Mouse (Mus musculus) embryonic facial prominence, embryonic 10.5 days (tissue): ENCODE data around the gene Poldip3. TPM values are rescaled to one million over a fixed set of nuclear protein-coding genes. Genes with fewer than 3 reads are reported as not detected.
A peak's percentile ranks its signal among the peaks of the same experiment; 100 is the strongest.
"Not testable (repeated sequence)": the region's sequence is repeated elsewhere in the genome, so short reads cannot be mapped to it uniquely, and the experiment has no call there.

Experiments
- DNase-seq: peaks from one replicate; pipeline ENCODE4 v3.0.0-alpha.2; 2017; ENCODE audit warnings: low spot score
- H3K27ac ChIP-seq: fragments of 300-500 bp; sonication (generic); replicated peaks from 2 replicates; pipeline ENCODE4 v1.5.1; 2016; ENCODE audit warnings: mild to moderate bottlenecking
- H3K27me3 ChIP-seq: fragments of 300-500 bp; sonication (generic); replicated peaks from 2 replicates; pipeline ENCODE4 v1.6.1; 2016; ENCODE audit warnings: low read depth, mild to moderate bottlenecking; ENCODE audit not compliant: poor library complexity, severe bottlenecking
- H3K36me3 ChIP-seq: fragments of 300-500 bp; sonication (generic); replicated peaks from 2 replicates; pipeline ENCODE4 v1.6.1; 2016; ENCODE audit warnings: mild to moderate bottlenecking, moderate library complexity
- H3K4me1 ChIP-seq: fragments of 300-500 bp; sonication (generic); 2 replicates; pipeline ENCODE4 v1.6.1; 2016
- H3K4me3 ChIP-seq: fragments of 300-500 bp; sonication (generic); 2 replicates; pipeline ENCODE4 v1.5.1; 2016; ENCODE audit warnings: mild to moderate bottlenecking, moderate library complexity
- H3K9me3 ChIP-seq: fragments of 300-500 bp; sonication (generic); 2 replicates; pipeline ENCODE4 v1.6.1; 2016; ENCODE audit warnings: mild to moderate bottlenecking
- WGBS: fragments of 180-500 bp; shearing (Covaris S2); methylation state at CpG from one replicate; pipeline ENCODE4 v1.1.7; 2016; 5-methylcytosine and 5-hydroxymethylcytosine counted together
- polyA plus RNA-seq: library from polyadenylated mRNA; unstranded; fragments of >200 nt; fragmentation: Nextera tagmentation; extraction: Ambion mirVana; gene quantifications from 2 replicates; pipeline ENCODE4 v1.2.1, GENCODE M21; 2016

The Poldip3 gene
- polyA plus RNA-seq, 1 experiment from 2014 or later: 182 TPM

GRCm38 (mm10) chr15:83145541-83145940 lies 3.6 kb downstream of the Poldip3 start:
- Histone ChIP-seq H3K4me1 (peaks cover 22% of the 10 kb centered on the region), H3K27me3 (no peaks in the 10 kb centered on the region), H3K27ac (no peak overlapping the region), H3K9me3 (no peaks in the 10 kb centered on the region), H3K36me3 (peaks cover 64% of the 10 kb centered on the region), H3K4me3 (no peak overlapping the region)
- no peak for DNase-seq
- WGBS: 88% methylated on average over 6 of the region's 6 CpGs

GRCm38 (mm10) chr15:83142861-83143260 lies 6.3 kb downstream of the Poldip3 start:
- DNase-seq: no peak
- Histone ChIP-seq H3K4me3 (no peak overlapping the region), H3K27me3 (no peaks in the 10 kb centered on the region), H3K9me3 (no peaks in the 10 kb centered on the region), H3K4me1 (peaks cover 13% of the 10 kb centered on the region), H3K27ac (no peak overlapping the region), H3K36me3 (peaks cover 79% of the 10 kb centered on the region)
- 67% methylated on average over 5 of the region's 5 CpGs for WGBS

GRCm38 (mm10) chr15:83135654-83136053 lies 13.5 kb downstream of the Poldip3 start:
- Histone ChIP-seq H3K4me3 (no peak overlapping the region), H3K27ac (no peak overlapping the region), H3K36me3 (peaks cover 89% of the 10 kb centered on the region), H3K4me1 (0 out of 2 replicates have a peak, but pooled peaks cover 1% of the 10 kb centered on the region), H3K9me3 (no peaks in the 10 kb centered on the region), H3K27me3 (no peaks in the 10 kb centered on the region)
- 95% methylated on average over 2 of the region's 2 CpGs for WGBS
- DNase-seq: no peak

DNA sequence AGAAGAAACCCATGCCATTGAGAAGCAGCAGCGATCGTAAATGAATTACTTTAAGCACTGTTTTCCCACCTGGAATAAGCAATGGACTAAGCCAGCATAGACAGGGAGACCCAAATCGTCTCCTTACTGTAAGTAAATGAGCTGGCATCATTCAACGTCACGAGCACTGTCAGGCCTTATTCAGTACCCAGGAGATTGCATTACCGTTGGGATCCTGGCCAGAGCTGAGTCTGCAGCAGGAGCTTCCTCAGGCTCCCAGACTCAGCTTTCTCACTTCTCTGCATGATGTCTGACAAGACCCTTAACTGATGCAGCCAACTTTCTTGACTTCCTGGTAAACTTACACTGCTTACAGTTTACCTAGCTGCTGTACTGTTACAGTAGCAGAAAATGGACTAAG lies 14.5 kb downstream of the Poldip3 start:
- 93% methylated on average over 6 of the region's 6 CpGs for WGBS
- Histone ChIP-seq H3K4me3 (no peak overlapping the region), H3K9me3 (no peaks in the 10 kb centered on the region), H3K4me1 (no peaks in the 10 kb centered on the region), H3K27ac (no peak overlapping the region), H3K27me3 (no peaks in the 10 kb centered on the region), H3K36me3 (peaks cover 95% of the 10 kb centered on the region)
- DNase-seq: no peak

DNA sequence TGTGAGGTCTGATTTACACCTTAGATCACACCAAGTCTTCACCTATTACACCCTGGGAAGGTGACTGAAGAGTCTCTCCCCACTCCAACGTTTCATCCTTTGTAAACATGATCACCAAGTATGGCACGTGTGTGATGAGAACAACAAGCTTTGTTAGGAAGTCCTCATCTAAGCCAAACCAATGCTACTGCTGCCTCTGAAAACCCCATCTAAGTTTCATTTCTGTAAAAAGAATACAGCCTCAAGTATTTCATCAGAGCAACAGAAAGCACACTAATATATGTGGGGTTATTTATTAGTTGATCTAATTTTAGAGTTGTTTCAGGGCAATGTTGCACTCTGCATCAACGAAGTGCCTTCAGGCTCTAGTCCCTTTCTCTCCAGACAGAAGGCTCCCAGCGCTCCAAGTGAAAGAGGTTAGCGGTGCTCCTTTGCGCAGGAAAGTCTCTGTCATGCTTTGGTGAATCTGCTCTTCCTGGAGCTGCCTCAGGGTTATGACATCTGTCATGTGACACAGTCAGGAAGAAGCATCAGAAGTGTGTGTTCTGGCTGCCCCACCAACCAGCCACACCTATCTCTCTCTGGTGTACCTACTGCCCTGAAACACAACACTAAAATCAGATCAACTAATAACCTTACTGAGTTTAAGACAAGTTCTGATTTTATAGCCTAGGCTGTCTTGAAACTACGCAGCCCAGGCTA lies 19.5 kb downstream of the Poldip3 start:
- DNase-seq: no peak
- H3K27ac ChIP-seq: no peak overlapping the region
- H3K4me3 ChIP-seq: no peak overlapping the region
- 94% methylated on average over 7 of the region's 7 CpGs for WGBS
- no peaks in the 10 kb centered on the region for H3K4me1 ChIP-seq
- peaks cover 96% of the 10 kb centered on the region for H3K36me3 ChIP-seq
- H3K9me3 ChIP-seq: no peaks in the 10 kb centered on the region
- no peaks in the 10 kb centered on the region for H3K27me3 ChIP-seq

DNA sequence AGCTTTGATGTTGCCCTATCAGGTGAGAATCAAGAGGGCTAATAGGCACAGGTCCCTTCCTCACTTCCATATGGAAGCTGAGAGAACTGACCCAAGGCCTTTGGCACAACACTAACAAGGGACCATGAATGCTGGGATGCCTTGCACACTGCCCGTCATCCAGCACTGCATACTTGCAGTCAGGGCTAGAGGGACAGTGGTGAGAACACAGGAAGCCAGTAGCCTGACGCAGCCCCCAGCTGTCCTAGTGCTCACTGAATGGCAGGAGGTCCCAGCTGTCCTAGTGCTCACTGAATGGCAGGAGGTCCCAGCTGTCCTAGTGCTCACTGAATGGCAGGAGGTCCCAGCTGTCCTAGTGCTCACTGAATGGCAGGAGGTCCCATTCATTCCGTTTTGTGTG lies 22.1 kb downstream of the Poldip3 start:
- H3K4me3 ChIP-seq, H3K9me3 ChIP-seq, DNase-seq, H3K27me3 ChIP-seq, H3K27ac ChIP-seq, H3K4me1 ChIP-seq: not testable (repeated sequence)
- 87% methylated on average over 3 of the region's 3 CpGs for WGBS
- H3K36me3 ChIP-seq: peaks cover 69% of the 10 kb centered on the region

DNA sequence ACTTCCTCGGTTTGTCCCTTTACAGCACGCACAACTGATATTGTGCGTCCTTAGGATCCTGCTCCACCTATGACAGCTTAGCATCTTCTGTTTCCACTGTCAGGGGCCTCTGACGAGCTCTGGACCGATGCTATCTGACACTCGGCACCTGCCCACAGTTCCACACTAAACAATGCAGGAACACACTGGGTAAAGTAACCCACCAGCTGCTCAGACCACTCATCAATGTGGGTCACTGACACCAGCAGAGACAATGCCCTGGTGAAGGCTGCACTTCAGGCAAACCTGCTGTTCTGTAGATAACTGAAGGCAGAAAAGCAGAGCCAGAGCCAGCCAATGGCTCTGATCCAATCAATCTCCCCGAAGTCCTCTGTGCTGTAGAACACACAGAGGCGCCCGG lies 22.6 kb downstream of the Poldip3 start:
- peaks cover 65% of the 10 kb centered on the region for H3K36me3 ChIP-seq
- no peak overlapping the region for H3K4me3 ChIP-seq
- no peaks in the 10 kb centered on the region for H3K27me3 ChIP-seq
- 94% methylated on average over 9 of the region's 9 CpGs for WGBS
- H3K4me1 ChIP-seq: peaks cover 5% of the 10 kb centered on the region
- DNase-seq: no peak
- H3K27ac ChIP-seq: no peak overlapping the region
- no peaks in the 10 kb centered on the region for H3K9me3 ChIP-seq

GRCm38 (mm10) chr15:83124625-83125024 lies 24.6 kb downstream of the Poldip3 start:
- 68% methylated on average over 5 of the region's 5 CpGs for WGBS

GRCm38 (mm10) chr15:83122566-83123145 lies 26.5 kb downstream of the Poldip3 start, which contains the start of gene Rrp7a:
TSS of gene Rrp7a (minus strand) at chr15:83122801.
- no peaks in the 10 kb centered on the region for H3K27me3 ChIP-seq
- peak within 1 kb of the TSS; percentile 94 for H3K4me3 ChIP-seq
- H3K36me3 ChIP-seq: peaks cover 54% of the 10 kb centered on the region
- DNase-seq: peak; percentile 95
- H3K9me3 ChIP-seq: no peaks in the 10 kb centered on the region
- peak within 1 kb of the TSS; percentile 88 for H3K27ac ChIP-seq
- peaks cover 11% of the 10 kb centered on the region for H3K4me1 ChIP-seq
- 11% methylated on average over 32 of the region's 32 CpGs for WGBS

More at GRCm38 (mm10) chr15:83124625-83125024, 24.6 kb downstream of the Poldip3 start:
- Histone ChIP-seq H3K36me3 (peaks cover 54% of the 10 kb centered on the region), H3K27me3 (no peaks in the 10 kb centered on the region), H3K4me1 (peaks cover 11% of the 10 kb centered on the region), H3K4me3 (no peak overlapping the region), H3K9me3 (no peaks in the 10 kb centered on the region), H3K27ac (no peak overlapping the region)
- DNase-seq: no peak

- peaks cover 11% of the 10 kb centered on the region for H3K4me1 ChIP-seq
- no peaks in the 10 kb centered on the region for H3K9me3 ChIP-seq
- no peaks in the 10 kb centered on the region for H3K27me3 ChIP-seq
- peaks cover 54% of the 10 kb centered on the region for H3K36me3 ChIP-seq
- peak overlapping the region; percentile 88 for H3K27ac ChIP-seq
- WGBS: 4% methylated on average over 43 of the region's 43 CpGs
- H3K4me3 ChIP-seq: peak overlapping the region; percentile 94
- peak; percentile 74 for DNase-seq
Measured at GRCm38 (mm10) chr15:83121709-83122565, 27.2 kb downstream of the Poldip3 start.

- no peak overlapping the region for H3K27ac ChIP-seq
- peaks cover 15% of the 10 kb centered on the region for H3K4me1 ChIP-seq
- no peak overlapping the region for H3K4me3 ChIP-seq
- no peaks in the 10 kb centered on the region for H3K27me3 ChIP-seq
- 87% methylated on average over 7 of the region's 7 CpGs for WGBS
- no peak for DNase-seq
- H3K9me3 ChIP-seq: no peaks in the 10 kb centered on the region
- H3K36me3 ChIP-seq: peaks cover 69% of the 10 kb centered on the region
Measured at GRCm38 (mm10) chr15:83118360-83118759, 30.8 kb downstream of the Poldip3 start.

DNA sequence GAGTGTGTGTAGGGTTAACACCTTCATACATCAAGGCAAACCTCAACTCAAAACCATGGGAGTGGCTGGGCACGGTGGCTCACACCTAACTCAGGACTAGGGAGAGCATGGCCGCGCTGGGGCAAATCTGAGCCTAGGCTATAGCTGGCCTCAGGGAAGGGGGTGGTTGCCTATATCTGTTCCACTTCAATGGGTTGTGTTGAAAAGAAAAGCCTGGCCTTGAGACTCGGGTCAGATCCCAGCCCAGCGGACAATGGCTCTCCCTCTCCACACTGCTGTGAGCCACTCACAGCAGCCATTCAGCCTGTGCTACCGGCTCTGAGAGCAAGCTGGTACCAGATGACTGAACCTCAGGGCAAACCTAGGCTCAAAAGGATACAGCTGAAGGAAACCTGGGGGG lies 34.1 kb downstream of the Poldip3 start:
- Histone ChIP-seq H3K4me3 (no peak overlapping the region), H3K36me3 (peaks cover 65% of the 10 kb centered on the region)

More for the DNA sequence above, 34.1 kb downstream of the Poldip3 start:
- Histone ChIP-seq H3K27ac (no peak overlapping the region), H3K9me3 (no peaks in the 10 kb centered on the region), H3K4me1 (peaks cover 9% of the 10 kb centered on the region), H3K27me3 (no peaks in the 10 kb centered on the region)
- 65% methylated on average over 6 of the region's 6 CpGs for WGBS
- no peak for DNase-seq
